Mouse (Mus musculus): ENCODE results near the gene Irf4.

Gene Irf4

GRCm38 (mm10) chr13:30764014-30764740 lies 15.2 kb downstream of the Irf4 start:
- no peak for DNase-seq (ENCODE audit: low spot score)

DNA sequence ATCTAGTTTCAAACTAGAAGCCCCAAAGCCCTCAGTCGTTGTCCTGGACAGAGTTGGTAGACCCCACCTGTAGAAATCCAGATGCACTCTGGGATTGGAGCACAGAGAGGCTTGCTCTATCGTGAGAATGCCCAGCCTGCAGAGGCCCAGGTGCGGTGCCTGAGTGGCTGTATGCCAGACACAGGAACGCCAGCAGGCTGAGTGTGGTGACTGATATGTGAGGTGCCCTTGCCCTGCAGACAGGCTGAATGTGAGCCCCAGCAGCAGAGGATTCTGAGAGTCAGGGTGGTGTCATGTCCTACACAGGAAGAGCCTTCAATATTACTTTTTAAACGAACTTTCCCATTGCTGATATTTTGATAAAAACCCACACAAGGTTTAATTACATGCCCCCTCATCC lies 16.9 kb downstream of the Irf4 start:
- DNase-seq (ENCODE audit: low spot score) = no peak

GRCm38 (mm10) chr13:30766636-30767476 lies 17.8 kb downstream of the Irf4 start:
- no peak for DNase-seq (ENCODE audit: low spot score)

DNA sequence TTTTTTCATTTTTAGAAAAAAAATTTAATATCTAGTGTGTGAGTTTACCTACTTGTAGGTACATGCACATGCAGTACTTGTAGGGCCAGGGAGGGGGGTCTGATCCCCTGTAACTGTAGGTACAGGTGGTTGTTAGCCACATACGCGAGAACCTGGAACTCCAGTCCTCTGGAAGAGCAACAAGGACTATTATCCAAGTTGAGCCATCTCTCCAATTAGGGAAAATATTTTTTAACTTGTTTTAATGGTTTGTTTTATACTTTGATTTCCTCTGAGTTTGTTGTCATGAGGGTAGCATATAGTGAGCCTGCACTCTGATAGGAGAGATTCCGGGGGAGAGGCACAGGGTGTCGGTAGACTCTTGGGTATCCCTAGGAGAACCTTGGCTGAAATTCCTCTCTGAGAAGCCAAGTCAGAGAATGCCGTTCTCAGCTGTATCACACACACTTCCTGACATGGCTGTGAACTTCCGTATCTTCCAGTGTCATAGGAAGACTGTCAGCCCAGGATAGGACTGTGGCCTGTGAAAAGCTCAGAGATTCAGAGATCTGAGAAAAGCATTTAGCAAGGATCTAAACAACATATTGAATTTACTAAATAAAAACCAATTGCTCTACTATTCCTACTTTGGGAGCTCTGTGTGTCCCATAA lies 18.6 kb downstream of the Irf4 start:
- no peak for DNase-seq (ENCODE audit: low spot score)

GRCm38 (mm10) chr13:30776021-30776420 lies 27.0 kb downstream of the Irf4 start:
- DNase-seq (ENCODE audit: low spot score) = no peak

DNA sequence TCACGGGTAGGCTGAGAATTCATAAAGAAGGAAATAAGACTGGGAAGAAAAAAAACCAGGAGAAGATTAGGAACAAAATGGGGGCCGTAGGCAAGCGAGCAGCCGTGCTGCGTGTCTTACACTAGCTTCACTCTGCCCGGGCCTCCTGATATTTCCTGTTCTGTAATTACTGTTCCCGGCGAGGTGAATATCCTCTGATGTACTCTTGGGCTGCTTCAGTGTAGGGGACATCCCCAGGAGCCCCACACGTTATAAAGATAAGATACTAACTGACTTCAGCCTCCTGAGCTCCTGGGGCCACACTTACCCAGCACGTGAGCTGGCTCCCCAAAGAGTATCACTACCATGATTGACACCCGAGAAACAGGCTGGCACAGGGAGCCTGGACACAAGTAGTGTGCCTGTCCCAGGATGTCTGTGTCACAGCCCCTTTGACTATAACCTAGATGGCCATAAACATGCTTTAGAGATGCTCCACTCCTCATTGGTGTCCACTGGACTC lies 28.7 kb downstream of the Irf4 start:
- no peak for DNase-seq (ENCODE audit: low spot score)

GRCm38 (mm10) chr13:30781905-30782304 lies 32.9 kb downstream of the Irf4 start:
- no peak for DNase-seq (ENCODE audit: low spot score)

- no peak for DNase-seq (ENCODE audit: low spot score)
Observed at GRCm38 (mm10) chr13:30782419-30782818, 33.4 kb downstream of the Irf4 start.

DNA sequence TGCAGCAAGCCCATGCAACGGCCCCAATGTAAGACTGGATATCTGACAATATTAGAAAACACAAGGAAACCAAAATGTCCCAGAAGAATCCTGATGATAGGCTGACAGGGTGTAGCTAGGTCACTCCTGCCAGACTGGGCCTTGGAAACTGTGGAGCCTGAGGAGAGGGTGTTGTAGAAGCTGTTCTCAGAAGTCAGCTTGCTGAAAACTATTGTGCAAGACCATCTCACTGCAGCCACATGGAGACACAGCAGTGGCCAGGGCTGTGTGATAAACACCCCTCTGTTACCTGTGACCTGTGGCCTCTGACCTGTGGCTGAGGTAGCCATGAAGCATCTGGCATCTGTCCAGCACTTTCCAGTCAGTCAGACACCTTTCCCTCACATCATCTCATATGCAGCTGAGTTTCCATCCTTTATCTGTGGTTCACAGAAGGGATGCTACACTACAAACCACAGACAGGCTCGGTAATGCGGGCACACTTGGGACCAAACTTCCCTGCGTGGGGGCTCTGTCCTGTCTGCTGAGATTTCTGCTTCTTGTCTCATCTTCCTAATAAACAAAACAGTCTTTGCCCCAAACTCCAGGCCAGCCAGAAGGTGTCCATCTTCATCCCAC lies 36.5 kb downstream of the Irf4 start:
- no peak for DNase-seq (ENCODE audit: low spot score)

DNA sequence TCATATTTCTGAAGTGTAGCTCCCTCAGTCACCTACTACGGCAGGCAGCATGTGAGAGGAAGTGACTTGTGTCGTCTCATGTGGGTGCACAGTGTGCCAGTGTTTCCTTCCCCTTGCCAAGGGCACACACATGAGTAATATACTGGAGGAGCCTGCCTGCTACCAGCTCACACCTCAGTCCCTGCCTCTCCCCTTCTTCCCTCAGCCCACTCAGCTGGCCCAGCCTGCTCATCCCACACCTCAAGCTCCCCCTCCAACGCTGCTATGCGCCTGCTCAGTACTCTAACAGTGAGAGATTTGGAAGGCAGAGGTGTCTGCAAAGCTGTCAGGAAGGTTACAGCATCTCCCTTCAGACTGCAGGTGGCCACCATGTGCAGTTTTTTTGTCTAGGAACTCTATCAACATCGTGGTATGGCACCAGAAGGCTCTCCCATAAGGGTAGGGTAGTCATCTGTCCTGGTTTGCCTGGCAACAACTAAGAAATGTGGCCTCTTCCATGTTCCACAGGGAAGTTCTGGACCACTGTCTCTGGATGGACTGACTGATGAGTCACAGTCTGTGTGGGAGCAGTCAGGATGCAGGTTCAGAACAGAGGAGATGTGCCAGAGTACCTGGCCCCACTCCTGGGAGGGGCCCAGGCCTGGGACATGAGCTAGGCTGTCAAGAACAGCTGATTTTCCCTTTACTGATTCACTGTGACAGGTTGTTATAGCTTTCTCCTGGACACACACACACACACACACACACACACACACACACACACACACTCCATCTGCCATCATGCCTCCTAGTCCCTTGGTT lies 37.4 kb downstream of the Irf4 start:
- DNase-seq (ENCODE audit: low spot score) = no peak

DNA sequence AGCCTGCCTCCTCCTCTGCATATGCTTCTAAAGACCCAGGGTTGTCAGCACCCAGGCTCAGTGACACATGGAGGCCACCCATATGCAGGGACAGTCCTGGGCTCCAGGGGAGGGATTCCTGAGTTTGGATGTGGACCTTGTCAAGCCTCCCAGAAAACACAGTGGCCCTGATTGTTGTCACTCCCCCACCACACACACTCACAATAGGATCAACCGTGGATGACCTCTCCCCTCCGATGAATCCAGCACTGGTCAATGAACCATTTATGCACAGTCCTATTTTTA lies 38.0 kb downstream of the Irf4 start:
- no peak for DNase-seq (ENCODE audit: low spot score)

DNA sequence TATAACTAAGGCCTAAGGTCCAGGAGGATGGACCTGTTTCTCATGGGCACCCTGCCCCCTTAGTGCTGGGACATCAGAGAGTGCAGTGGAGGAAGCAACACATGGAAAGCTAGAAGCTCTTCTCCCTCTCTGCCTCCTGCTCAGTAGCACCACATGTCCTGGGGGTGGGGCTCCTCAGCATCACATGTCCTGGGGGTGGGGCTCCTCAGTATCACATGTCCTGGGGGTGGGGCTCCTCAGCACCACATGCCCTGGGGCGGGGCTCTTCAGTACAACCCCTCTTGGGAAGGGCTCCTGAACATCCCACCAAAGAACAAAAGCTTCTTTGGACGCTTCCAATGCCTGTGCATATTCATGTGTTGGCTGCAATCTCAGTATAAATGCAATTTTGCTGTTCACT lies 38.5 kb downstream of the Irf4 start:
- no peak for DNase-seq (ENCODE audit: low spot score)

- no peak for DNase-seq (ENCODE audit: low spot score)
Observed at GRCm38 (mm10) chr13:30787960-30788359, 38.9 kb downstream of the Irf4 start.

DNA sequence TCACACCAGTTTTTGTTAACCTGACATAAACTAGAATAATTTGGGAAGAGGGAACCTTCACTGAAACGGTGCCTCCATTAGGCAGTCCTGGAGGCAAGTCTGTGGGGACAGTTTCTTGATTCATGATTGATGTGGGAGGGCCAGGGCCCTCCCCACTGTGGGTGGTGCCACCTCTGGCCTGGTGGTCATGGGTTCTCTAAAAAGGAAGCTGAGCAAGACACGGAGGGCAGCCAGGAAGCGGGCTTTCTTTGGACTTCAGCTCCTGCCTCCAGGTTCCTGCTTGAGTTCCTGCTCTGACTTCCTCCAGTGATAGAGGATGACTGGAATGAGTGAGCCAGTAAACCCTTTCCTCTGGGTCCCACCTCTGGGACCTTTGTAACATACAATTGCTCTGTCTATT lies 39.4 kb downstream of the Irf4 start:
- no peak for DNase-seq (ENCODE audit: low spot score)

DNA sequence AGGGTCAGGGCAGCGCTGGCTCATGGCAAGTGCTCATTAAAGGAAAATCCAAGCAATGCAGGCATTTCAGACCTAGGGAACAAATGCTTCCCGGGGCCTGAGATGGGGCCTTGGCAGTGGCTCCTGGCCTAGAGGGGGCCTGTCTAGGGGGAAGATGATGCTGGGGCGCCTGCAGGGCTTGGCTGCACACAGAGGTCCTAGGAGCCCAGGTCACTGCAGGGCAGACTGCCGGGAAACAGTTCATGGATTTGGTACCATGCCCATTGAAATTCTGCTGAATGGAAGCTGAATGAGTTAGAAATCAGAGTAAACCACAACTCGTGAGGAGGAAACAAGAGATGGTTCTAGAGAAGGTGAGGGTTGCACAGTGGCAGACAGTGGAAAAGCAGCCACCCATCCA lies 41.0 kb downstream of the Irf4 start:
- DNase-seq (ENCODE audit: low spot score) = no peak

DNA sequence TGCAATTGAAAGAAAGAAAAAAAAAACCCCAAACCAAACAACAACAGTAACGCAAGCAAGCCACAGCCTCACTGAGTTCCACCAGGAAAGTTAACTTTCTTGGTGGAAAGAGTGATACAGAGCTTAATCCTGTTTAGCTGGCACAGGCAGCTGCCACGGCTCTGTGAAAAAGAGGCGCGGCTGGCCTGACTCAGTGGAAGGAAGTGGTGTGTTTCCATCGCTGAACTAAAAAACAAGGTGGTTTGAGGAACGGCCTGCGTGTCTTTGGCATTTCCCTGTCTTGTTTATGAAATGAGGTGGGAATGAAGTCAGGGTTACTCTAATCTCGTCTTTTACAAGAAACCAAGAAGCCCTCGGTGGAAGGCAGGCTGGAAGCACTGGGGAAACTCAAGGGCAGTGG lies 43.3 kb downstream of the Irf4 start:
- no peak for DNase-seq (ENCODE audit: low spot score)

DNA sequence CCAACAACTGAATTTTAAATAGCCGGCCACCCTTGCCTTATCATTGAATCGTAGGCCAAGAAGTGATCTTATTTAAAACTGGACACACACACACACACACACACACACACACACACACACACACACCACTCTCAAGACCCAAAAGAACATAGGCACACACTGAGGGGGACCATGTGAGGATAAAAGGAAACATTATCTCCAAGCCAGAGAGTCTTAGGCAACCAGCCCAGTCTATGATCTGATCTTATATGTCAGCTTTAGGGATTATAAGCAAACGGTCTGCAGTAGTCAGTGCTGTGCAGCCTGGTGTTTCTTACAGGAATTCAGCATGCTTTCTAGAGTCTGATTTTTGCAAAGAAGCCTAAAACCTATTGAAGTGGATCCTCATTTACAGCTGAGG lies 43.7 kb downstream of the Irf4 start:
- no peak for DNase-seq (ENCODE audit: low spot score)

GRCm38 (mm10) chr13:30793196-30793595 lies 44.2 kb downstream of the Irf4 start:
- no peak for DNase-seq (ENCODE audit: low spot score)

- DNase-seq (ENCODE audit: low spot score) = no peak
Observed at GRCm38 (mm10) chr13:30793616-30794015, 44.6 kb downstream of the Irf4 start.

DNA sequence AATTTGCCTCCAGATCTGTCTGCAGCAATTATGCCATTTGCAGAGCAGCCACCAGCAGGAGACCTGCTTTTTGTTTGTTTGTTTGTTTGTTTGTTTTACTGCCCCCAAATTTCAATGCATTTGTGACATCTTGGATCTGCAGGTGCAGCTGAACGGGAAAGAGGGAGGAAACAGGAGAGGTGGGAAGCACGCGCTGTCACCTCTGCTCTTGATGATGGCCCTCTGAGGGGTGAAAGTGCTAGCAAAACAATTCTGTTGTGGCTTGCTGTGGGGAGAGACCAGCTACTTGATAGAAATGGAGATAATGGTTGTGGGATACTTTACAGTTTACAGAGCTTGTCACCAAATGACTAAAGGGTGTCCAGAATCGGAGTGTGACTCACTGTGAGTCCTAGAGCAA lies 46.9 kb downstream of the Irf4 start:
- DNase-seq (ENCODE audit: low spot score) = no peak

GRCm38 (mm10) chr13:30801886-30802285 lies 52.9 kb downstream of the Irf4 start:
- no peak for DNase-seq (ENCODE audit: low spot score)
